Mouse (Mus musculus) limb, embryonic 12.5 days (tissue): ENCODE results near the gene Aldh18a1. TPM values are rescaled to one million over a fixed set of nuclear protein-coding genes. Genes with fewer than 3 reads are reported as not detected.

ENCODE experiments used
- ATAC-seq: fragments of 200-750 bp; cut with Nextera tagmentation; 2 replicates; pipeline ENCODE4 v1.8.0; 2017; ENCODE audit warnings: low read depth, moderate TSS enrichment; ENCODE audit not compliant: insufficient number of reproducible peaks, insufficient read depth, low FRiP score, low TSS enrichment
- H3K27ac ChIP-seq: fragments of 300-500 bp; sonication (generic); 2 replicates; pipeline ENCODE4 v1.5.1; 2016; ENCODE audit warnings: mild to moderate bottlenecking, moderate library complexity
- H3K27me3 ChIP-seq: fragments of 300-500 bp; sonication (generic); 2 replicates; pipeline ENCODE4 v1.6.1; 2016; ENCODE audit warnings: mild to moderate bottlenecking, moderate library complexity
- H3K36me3 ChIP-seq: fragments of 300-500 bp; sonication (generic); 2 replicates; pipeline ENCODE4 v1.6.1; 2016; ENCODE audit warnings: mild to moderate bottlenecking, moderate library complexity
- H3K4me1 ChIP-seq: fragments of 300-500 bp; sonication (generic); replicated peaks from 2 replicates; pipeline ENCODE4 v1.6.1; 2016
- H3K4me2 ChIP-seq: fragments of 300-500 bp; sonication (generic); 2 replicates; pipeline ENCODE4 v1.6.1; 2016; ENCODE audit warnings: mild to moderate bottlenecking, moderate library complexity
- H3K4me3 ChIP-seq: fragments of 300-500 bp; sonication (generic); replicated peaks from 2 replicates; pipeline ENCODE4 v1.5.1; 2016; ENCODE audit warnings: mild to moderate bottlenecking
- H3K9ac ChIP-seq: fragments of 300-500 bp; sonication (generic); replicated peaks from 2 replicates; pipeline ENCODE4 v1.6.1; 2016; ENCODE audit warnings: mild to moderate bottlenecking, moderate library complexity
- H3K9me3 ChIP-seq: fragments of 300-500 bp; sonication (generic); 2 replicates; pipeline ENCODE4 v1.6.1; 2016; ENCODE audit warnings: mild to moderate bottlenecking, moderate library complexity
- WGBS: fragments of 180-500 bp; shearing (Covaris S2); methylation state at CpG from one replicate; pipeline ENCODE4 v1.1.7; 2016; 5-methylcytosine and 5-hydroxymethylcytosine counted together
- polyA plus RNA-seq: library from polyadenylated mRNA; unstranded; fragments of >200 nt; fragmentation: Nextera tagmentation; extraction: Ambion mirVana; gene quantifications from 2 replicates; pipeline ENCODE4 v1.2.1, GENCODE M21; 2016

Aldh18a1 gene
- polyA plus RNA-seq, 1 experiment from 2014 or later = 83.2 TPM

DNA sequence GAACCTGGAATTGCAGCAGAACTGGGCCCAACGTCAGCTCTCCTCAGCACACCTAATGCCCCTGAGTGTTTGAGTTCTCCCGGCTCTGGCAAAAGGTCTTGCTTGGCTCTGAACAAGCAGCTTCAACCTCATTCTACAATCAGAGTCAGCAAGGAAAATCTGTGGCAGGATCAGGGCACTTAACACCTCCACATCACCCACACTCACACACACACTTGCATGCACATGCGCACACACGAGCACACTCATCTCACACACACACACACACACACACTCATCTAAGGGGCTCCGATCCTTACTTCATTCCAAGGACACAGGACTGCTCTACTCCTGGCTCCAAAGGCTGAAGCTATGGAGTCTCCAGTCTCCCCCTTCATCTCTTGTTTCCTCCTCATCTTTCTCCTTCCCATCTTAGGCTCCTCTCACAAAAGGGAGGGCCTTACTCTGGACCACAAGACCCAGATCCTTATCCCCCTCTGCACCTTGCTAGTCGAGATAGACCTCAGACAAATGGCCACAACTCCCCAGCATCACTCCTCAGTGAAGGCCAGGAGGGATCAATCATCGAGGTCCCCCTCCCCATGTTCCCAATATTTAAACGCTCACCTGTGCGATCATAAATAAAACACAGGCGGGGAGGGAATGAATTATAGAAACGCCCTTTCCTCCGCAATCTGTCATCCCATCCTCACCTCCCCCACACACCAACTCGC lies 77.7 kb downstream of the Aldh18a1 start:
- Histone ChIP-seq H3K9me3 (0 out of 2 replicates have a peak, but pooled peaks cover 6% of the 10 kb centered on the region), H3K27me3 (no peaks in the 10 kb centered on the region), H3K27ac (no peak overlapping the region), H3K4me3 (no peak overlapping the region), H3K36me3 (no peaks in the 10 kb centered on the region), H3K4me1 (peaks cover 11% of the 10 kb centered on the region), H3K4me2 (0 out of 2 replicates have a peak overlapping the region, but pooled peaks have one; percentile 3), H3K9ac (no peak overlapping the region)
- WGBS = 75% methylated on average over 13 of the region's 13 CpGs
- ATAC-seq = no peak

GRCm38 (mm10) chr19:40509274-40509673 lies 79.0 kb downstream of the Aldh18a1 start:
- ATAC-seq = no peak
- H3K9ac ChIP-seq = no peak overlapping the region
- H3K27me3 ChIP-seq = no peaks in the 10 kb centered on the region

GRCm38 (mm10) chr19:40508851-40509250 lies 79.4 kb downstream of the Aldh18a1 start:
- 62% methylated on average over 2 of the region's 2 CpGs for WGBS
- Histone ChIP-seq H3K4me2 (no peak overlapping the region), H3K4me1 (peaks cover 11% of the 10 kb centered on the region), H3K36me3 (no peaks in the 10 kb centered on the region), H3K9ac (no peak overlapping the region), H3K9me3 (0 out of 2 replicates have a peak, but pooled peaks cover 6% of the 10 kb centered on the region), H3K4me3 (no peak overlapping the region), H3K27me3 (no peaks in the 10 kb centered on the region), H3K27ac (no peak overlapping the region)
- no peak for ATAC-seq

More at GRCm38 (mm10) chr19:40509274-40509673, 79.0 kb downstream of the Aldh18a1 start:
- Histone ChIP-seq H3K4me1 (peaks cover 11% of the 10 kb centered on the region), H3K27ac (no peak overlapping the region), H3K36me3 (no peaks in the 10 kb centered on the region), H3K4me3 (no peak overlapping the region), H3K9me3 (0 out of 2 replicates have a peak, but pooled peaks cover 6% of the 10 kb centered on the region), H3K4me2 (no peak overlapping the region)
- WGBS = 66% methylated on average over 2 of the region's 2 CpGs

GRCm38 (mm10) chr19:40506965-40507364 lies 81.3 kb downstream of the Aldh18a1 start:
- no peaks in the 10 kb centered on the region for H3K27me3 ChIP-seq
- ATAC-seq = no peak
- H3K4me2 ChIP-seq = no peak overlapping the region
- 0 out of 2 replicates have a peak, but pooled peaks cover 6% of the 10 kb centered on the region for H3K9me3 ChIP-seq
- H3K36me3 ChIP-seq = no peaks in the 10 kb centered on the region
- H3K27ac ChIP-seq = no peak overlapping the region
- H3K9ac ChIP-seq = no peak overlapping the region
- WGBS = 90% methylated on average over 3 of the region's 3 CpGs
- no peak overlapping the region for H3K4me3 ChIP-seq
- H3K4me1 ChIP-seq = peaks cover 6% of the 10 kb centered on the region

GRCm38 (mm10) chr19:40504336-40504735 lies 83.9 kb downstream of the Aldh18a1 start:
- Histone ChIP-seq H3K4me2 (no peak overlapping the region), H3K36me3 (no peaks in the 10 kb centered on the region), H3K4me1 (no peaks in the 10 kb centered on the region; the same call in 1 of the 2 replicates), H3K4me3 (no peak overlapping the region), H3K9ac (no peak overlapping the region), H3K27ac (no peak overlapping the region), H3K9me3 (0 out of 2 replicates have a peak, but pooled peaks cover 6% of the 10 kb centered on the region), H3K27me3 (no peaks in the 10 kb centered on the region)
- ATAC-seq = no peak
- 83% methylated on average over 7 of the region's 7 CpGs for WGBS

Other genes with a start within 250 kb of the Aldh18a1 start
- 37.3 and 39.0 TPM in 2 replicates for gene Sorbs1, start 74.7 kb downstream of the Aldh18a1 start, polyA plus RNA-seq
- 12.6 and 13.6 TPM in 2 replicates for gene Tctn3, start 23.8 kb upstream of the Aldh18a1 start, polyA plus RNA-seq
- 5.4 and 6.5 TPM in 2 replicates for gene Entpd1, start 23.9 kb upstream of the Aldh18a1 start, polyA plus RNA-seq
- gene Cc2d2b, start 160.3 kb upstream of the Aldh18a1 start, polyA plus RNA-seq = 0.05 and 0.08 TPM in 2 replicates
- gene Ccnj, start 242.8 kb upstream of the Aldh18a1 start, polyA plus RNA-seq = 25.8 and 30.0 TPM in 2 replicates